20 mouse cellular contexts compared by ENCODE assay signal in genomic region chr7:4611921-4612341, GRCm38 (mm10). TPM values are rescaled to one million over a fixed set of nuclear protein-coding genes. Genes with fewer than 3 reads are reported as not detected.
"Had no signal": no experiment of that assay in that cellular context is flagged by ENCODE, and none has a peak within 500 bp of the region (broad histone marks: within the 10 kb centered on the region; RNA-seq: fewer than 3 reads in every experiment).

No protein-coding gene starts in this region.

- H3K4me1 ChIP-seq: limb, embryonic 13.5 days; midbrain, embryonic 10.5 days; neural tube, embryonic 15.5 days had no signal

- DNase-seq: kidney, postnatal 10 days; kidney, postnatal 4 days; lung, adult 2 months; lung, postnatal 36 days; midbrain, embryonic 14.5 days; right cerebral cortex, adult 18-20 months; right cerebral cortex, postnatal 25 days; thymus, adult 18-20 months; thymus, postnatal 14 days had no signal

- H3K27ac ChIP-seq: layer of hippocampus, adult 2 months; limb, embryonic 13.5 days; liver, embryonic 14.5 days; midbrain, embryonic 10.5 days; neural tube, embryonic 15.5 days; stomach, postnatal 0 days had no signal

- ATAC-seq: lung, postnatal 0 days had no signal

- H3K27me3 ChIP-seq: limb, embryonic 13.5 days; neural tube, embryonic 15.5 days had no signal

- H3K4me3 ChIP-seq: layer of hippocampus, adult 2 months; limb, embryonic 13.5 days; midbrain, embryonic 10.5 days; myocyte; neural tube, embryonic 15.5 days had no signal

RNA-seq across cellular contexts. Expression of gene Ptprh, which starts 8.1 kb away (rescaled TPM):
- total RNA-seq: megakaryocyte, adult 5-6 weeks had no signal
- polyA plus RNA-seq: limb, embryonic 13.5 days; liver, adult 2 months; liver, embryonic 14.5 days; lung, postnatal 0 days; midbrain, embryonic 10.5 days; myocyte; neural tube, embryonic 11.5 days had no signal
